Mouse (Mus musculus): ENCODE measurements around the gene Baz1b.

DNA sequence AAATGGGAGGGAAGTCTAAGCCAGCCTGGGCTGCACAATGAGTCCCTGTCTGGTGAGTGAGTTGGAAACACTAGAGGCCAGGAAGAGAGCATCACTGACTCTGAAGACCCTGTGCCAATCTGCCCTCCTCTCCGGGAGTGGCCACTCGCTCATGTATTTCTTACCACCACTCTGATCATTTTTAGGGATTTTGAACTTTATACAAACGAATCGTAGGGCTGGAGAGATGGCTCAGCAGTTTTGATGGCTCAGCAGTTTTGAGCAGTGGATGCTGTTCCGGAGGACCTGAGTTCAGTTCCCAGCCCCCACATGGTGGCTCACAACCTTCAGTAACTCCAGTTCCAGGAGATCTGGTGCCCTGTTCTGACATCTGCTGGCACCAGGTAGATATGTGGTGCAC lies 14.1 kb upstream of the Baz1b start:
- no peak for TF ChIP-seq CTCF (conservative IDR thresholded peaks at IDR 0.05; ENCODE audit: insufficient read depth, insufficient read length, low read depth, low read length)
- no peak for TF ChIP-seq POLR2A (IDR thresholded peaks at IDR 0.05; ENCODE audit: low read depth, low read length)

Data from kidney, adult 2 months (tissue).